Mouse (Mus musculus): ENCODE measurements at regions not wholly inside any gene's neighbourhood (a gene's known extent, or its start where the extent isn't known, plus 50 kb on each side); places are given as distances from the start of the nearest gene placed in this dataset.

DNA sequence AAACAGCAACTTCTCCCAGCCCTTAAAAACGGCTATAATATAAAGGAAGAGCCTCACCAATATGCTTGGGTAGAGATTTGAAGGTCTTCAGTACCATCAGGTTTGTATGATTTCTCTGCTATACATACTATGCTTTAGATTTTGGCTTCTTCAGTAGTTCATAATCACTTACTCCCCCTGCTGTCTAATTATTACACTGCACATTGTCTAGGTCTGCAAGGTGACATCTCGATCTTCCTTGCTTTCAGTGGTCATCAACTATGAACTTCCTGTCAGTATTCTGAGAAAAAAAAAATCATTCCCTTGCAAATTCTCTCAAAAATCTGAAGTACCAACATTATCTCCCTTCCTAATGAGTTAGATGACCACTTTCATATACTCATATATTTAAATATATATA lies 225.4 kb upstream of the Galnt5 start:
- no peak for DNase-seq (ENCODE audit: low spot score)

DNA sequence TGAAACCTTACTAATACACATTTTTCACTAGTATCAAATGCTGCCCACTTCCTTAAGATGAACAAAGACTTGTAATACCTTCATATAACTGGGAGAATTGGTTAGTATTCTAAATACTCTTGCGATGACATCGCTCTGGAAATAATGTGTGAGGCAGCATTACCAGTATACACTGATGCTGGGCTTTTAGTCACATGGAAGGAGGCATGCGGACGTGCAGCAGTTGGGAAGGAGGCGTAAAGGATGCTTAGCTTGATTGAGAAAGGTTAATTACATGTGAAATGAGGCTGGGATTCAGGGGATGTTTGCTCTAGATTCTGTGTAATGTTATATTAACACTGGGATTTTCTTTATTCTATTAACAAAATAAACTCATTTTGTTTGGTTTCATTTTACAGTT lies 221.5 kb upstream of the Galnt5 start:
- DNase-seq (ENCODE audit: low spot score): no peak

DNA sequence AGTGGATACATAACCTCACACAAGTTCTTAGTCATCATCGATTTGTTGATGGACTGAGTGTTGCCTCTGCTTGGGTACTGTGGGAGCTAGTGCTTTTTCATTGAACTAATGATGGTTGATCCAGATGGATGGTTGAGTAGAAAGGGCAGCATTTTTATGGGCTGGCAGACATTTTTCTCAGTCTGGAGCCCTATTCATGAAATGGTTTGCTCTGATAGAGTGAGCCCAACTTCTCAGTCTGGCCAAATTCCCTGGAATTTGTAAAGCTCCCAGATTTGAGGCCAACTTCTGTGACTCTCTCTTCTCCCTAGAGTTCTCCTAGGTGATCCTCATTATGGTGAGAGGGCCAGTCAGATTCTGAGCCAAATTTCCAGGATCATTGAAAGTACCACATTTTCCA lies 216.8 kb upstream of the Galnt5 start:
- no peak for DNase-seq (ENCODE audit: low spot score)

DNA sequence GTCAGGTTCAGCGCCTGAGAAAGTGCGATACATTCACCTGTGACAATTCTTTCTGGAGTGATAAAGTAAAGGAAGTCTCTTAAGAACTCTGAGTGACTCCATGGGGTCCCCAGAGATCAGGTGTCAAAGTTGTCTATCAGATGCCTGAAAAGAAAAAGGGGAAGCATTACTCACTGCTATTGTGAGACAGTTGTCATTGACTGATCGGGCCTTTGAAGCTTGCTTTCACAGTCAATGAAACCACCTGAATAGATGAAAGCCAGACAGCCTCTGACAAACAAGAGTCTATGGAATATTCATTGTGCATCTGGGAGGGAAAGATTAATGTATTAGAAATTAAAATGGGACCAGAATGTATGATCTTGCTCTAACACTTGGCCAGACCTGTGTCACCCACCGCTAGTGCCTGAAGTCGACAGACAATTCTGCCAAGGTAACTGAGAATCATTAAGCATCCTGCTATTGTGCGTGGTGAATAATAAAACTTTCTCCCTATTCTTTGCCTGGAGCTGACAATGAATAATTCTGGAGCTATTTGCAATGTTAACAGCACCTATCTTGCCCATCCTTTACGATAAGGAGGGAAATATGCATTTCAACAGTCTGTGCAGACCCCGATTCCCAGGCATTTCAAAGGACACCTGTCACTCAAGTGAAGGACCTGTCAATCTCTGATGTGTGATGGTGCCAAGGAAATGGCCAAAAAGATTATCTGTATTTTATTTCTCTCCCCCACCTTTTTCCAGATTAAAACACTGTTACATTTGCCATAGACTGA lies 204.0 kb upstream of the Galnt5 start:
- no peak for DNase-seq (ENCODE audit: low spot score)

DNA sequence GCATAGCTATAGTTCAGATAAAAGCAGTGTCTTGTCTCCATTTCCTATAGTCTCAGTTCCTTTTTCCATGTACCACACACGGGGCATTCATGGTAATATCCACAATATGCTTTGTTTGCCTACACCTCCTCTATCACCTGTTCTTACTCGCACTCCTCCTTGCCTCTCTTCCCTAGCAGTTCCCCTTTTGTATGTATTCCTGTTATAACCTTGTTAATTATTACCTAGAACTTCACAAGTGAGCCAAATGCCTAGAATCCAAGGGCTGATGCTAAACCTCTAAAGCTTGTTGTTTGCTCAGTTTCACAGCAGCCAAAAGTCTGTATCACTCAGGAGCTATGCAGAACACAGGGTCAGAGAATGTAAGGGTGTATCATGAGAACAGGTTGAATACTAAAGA lies 198.4 kb upstream of the Galnt5 start:
- no peak for DNase-seq (ENCODE audit: low spot score)

DNA sequence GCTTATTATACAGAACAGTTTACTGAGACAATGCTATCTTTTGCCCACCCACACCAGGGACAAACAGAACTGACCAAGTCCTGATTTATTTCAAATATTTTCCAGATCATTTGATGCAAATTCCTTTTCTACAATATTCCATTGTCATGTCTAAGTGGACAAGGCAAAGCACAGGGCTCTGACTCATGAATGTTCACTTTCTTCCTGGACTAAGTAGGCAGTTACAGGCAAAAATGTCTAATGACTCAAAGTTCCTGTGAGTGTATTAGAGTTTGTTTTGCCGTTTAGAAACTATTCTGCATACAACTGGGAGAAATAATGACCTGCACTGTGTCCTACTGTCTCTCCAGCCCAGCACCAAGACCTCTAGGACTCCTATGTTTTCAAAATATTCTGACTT lies 189.8 kb upstream of the Galnt5 start:
- no peak for DNase-seq (ENCODE audit: low spot score)

DNA sequence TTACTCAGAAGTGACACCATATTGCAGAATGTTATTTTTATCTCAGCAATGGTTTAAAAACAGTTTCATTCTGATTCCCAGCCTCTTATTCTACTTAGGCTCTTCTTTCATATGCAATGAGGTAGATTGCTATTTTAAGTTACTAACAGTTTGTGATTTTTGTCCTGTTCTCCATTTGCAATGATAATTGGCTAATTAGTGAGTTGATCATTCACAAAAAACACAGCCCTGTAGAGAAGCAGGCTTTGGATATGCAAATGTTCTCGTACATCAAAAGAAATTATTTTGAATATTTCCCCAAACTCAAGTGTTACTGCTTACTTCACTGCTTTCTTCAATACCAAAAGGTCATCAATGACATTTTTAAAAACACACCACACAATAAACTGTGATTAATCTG lies 184.7 kb upstream of the Galnt5 start:
- DNase-seq (ENCODE audit: low spot score): no peak

DNA sequence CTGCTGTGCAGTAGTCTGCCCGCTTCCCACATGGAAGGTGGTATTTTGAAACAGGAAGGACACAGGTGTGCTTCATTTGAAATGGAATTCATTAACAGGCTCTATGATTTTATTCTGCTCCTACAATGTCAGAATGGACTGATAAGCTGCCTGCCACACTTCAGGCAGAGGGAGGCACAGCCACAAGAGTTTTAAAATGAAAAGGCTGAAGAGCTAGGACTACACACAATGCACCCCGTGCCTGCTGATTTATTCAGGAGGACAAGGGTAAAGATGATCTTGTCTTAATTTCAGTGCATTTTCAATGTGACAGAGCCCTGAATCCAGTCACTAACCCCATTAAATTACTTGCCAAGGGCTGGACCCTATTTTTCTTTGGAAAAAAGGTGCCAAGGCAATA lies 177.3 kb upstream of the Galnt5 start:
- no peak for DNase-seq (ENCODE audit: low spot score)

DNA sequence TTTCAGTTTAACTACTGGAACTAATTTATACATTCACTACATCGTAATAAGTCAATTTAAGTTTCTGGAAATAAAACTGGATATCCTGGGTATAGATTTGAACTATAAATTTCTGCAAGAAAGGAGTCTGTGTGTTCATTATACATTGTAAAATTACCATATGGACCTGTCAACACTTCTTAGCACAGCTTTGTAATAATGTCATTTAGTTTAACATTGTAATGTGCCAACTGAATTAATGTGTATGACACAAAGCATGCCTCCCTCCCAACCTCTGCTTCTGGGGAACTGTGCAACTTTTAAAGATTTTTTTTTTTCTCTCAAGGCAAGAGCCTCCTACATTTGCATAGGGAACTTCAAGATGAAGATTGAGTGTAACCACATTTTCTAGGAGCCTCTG lies 176.8 kb upstream of the Galnt5 start:
- DNase-seq (ENCODE audit: low spot score): no peak

DNA sequence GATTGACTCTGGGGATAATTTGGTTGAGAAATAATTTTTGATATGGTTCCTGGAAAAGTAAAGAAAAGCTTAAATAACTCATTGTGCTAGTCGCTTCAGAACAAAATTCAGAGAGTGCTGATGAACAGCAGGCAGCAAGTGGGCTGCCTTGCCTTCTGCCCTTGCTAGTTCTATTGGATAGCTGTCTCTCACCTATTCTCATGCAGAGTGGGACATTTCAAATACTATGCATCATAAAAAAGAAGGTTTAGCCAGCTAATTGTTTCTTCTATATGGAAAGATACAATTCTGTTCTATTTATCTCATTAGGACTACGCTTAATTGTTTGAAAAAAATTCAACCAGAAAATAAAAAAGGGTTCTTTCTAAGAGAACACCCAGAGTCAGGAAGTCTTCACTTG lies 169.4 kb upstream of the Galnt5 start:
- DNase-seq (ENCODE audit: low spot score): no peak

DNA sequence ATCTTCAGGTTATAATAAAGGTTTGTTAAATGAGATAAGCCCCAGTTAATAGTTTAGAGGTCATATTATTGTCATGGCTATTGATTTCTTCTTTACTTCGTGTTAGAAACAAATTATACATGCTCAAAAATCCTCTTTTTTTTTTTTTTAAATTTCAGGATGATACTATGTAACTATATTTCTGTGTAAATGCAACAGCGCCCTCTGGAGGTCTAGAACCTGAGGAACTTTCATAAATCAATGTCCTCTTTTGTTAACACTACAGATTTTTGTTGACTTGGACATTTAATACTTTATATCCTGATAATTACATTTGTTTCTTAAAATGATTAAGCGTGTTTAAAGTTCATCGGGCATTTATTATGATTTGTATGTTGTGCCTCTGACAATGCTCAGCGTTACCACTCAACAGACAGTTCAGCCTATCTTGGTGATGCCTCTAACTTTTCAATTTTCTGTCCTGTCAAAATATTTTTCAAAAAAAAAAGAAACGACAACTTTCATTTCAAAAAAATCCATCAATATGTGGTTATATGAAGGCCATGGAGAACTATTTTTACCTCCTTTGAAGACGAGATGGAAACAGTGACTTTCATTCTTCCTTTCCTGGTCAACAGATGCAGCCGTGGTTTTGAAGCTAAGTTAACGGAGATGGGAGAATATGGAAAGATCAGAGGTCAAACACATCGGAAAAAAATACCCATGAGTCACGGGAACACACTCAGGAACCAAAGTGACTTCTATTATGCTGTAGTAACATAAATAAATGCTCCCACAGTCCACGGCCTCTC lies 164.9 kb upstream of the Galnt5 start:
- peak; percentile 23 for DNase-seq (ENCODE audit: low spot score)

DNA sequence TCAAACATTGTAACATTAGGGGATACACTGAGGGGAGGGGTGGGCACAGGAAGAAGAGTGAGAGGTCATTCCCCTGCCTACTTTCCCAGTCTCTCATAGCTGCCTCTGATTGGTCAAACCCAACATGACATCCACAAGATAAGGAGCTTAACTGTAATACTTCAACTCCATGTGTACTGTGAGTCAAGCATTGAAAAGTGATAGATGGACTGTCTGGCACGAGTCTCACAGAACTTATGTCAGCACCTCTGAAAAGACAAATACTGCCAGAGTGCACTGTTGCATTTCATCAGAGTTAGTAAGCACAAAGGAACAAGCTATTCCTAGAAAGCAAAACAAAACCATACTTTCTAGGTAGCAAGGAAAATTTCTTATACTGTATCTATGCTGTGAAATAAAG lies 152.5 kb upstream of the Galnt5 start:
- DNase-seq (ENCODE audit: low spot score): no peak

DNA sequence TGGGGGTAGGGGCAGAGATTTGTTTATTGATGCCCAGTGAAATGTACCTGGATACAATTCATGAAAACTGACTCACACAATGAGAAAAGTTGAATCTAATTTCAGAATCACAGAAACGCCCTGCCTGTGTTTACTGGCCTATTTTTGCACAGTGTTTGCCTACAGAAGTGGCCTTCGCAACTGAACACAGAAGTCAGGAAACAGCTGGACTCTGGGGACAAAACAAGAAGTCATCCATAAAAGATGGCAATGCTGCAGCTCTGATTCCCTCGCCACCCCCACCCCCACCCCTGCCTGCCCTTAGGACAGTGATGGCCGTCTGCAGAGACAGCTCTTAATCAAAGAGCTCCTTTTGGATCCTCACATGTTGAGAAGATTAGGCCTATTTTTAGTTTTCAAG lies 150.0 kb upstream of the Galnt5 start:
- DNase-seq (ENCODE audit: low spot score): no peak

DNA sequence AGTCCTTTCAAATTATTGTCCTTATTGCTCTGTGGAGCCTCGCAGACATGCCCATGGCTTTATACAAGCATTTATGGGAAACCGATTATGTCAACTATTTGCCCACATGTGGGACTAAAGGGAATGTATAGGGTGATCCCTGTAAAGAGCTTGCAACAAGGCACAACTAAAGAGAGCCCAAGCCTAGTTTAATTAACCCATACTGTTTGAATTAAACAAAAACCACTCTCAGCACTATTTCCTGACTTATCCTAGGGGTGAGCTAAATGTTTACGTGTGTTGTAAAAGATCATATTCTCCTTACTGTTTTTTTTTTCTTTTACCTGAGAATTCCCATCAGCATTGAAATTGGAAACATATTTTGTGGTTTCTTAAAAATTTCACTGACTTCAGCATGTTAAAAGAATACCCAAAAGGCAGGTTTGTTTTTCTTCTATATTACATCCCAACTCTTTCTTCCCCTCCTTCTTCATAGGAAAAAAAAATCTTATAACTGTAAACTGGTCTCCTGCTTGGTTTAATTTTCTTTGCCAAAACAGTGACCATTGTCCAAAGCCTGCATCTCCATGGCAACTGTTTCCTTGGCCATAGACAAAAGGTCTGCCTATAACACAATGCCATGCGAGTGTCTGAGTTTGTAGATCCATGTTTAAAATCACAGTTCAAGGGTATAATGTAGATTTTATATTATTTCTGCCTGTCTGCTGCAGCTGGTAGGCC lies 148.2 kb upstream of the Galnt5 start:
- no peak for DNase-seq (ENCODE audit: low spot score)

DNA sequence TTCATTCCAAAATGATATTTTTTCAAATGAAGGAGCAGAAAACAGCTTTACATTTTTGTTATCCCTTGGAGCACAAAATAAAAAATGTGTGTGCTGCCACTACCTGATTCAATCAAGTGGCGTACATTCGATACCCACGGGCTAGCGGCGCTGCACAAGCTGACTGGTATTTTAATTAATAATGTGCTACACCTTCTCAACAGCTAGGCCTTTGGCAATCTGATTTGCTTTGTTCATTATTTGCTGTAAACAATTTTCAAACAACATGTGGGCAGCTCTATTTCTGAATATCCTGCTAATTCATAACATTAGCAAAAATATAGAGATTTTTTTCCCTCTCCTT lies 147.7 kb upstream of the Galnt5 start:
- DNase-seq (ENCODE audit: low spot score): no peak

DNA sequence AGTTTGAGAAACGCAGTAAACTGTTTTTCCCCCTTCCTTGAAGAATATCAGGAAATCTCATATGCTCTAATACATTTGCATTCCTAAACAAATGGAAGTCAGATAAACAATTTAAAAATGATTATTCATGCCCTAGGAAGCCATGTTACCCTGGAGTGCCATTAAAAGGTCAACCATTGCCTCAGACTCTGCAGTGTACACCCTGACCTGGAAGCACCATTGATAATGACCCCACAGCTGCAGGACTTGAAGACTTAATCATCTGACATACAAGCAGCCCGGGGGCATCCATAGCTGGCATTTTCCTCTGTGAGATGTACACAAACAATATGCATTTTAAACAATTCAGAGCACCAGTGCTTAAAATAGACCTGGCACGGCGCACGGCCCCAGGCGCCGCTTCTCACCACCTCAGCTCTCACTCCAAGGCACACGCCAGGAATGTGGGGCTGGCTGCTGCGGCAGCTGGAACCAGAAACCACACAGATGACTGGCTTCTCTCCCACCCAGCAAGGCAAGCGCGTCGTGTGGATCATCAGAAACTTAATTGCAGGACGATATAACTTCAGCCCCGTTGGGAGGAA lies 141.1 kb upstream of the Galnt5 start:
- no peak for DNase-seq (ENCODE audit: low spot score)

DNA sequence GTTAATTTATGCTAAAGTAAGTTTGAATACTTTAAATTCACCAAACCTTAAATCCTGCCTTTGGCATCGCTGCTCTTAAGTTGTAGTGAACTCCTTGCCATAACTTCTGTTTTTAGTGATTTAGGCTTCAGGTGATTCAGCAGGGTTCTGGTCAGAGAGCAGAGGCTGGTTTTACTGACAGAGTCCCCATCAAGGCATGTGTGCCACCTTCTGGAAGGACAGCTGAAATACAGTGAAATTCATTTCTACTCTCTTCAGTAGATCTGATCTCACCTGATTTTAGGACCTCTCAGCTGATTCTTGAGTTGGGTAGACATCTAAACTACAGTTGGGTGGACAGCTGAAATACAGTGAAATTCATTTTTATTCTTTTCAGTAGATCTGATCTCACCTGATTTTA lies 132.4 kb upstream of the Galnt5 start:
- no peak for DNase-seq (ENCODE audit: low spot score)

DNA sequence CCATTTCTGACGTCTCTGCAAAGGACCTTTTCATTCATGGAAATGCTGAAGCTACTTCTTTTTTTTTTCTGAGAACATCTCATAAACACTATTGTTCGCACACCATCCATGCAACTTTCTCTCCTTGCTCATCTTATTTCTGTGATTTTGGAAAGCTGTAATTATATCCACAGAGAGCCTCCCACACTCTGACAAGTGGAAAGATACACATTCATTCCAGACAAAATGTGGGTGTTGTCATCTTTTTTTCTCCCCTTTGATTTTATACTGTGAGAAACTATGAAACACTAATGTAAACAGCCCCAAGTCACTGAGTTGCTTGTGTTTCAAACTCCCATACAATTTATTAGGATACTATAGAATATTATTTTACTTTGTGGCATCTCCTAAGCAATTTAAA lies 129.6 kb upstream of the Galnt5 start:
- no peak for DNase-seq (ENCODE audit: low spot score)

DNA sequence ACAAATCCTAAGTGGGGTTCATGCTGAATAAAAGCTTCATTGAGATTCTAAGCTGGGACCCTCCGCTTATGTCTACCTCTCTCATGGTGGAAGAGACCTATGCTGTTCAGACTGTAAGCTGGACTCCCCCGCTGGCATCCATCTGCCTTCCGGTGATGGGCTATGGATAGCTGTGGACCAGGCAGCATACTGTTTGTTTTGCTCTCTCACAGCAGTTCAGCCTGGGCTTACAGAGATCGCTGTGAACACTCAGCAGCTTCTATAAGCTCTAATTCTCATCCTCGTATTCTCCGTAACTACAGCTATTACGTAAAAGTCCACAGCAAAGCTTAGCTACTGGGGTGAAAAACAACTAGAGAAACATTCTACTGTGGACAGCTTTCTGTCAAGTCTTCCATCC lies 97.5 kb upstream of the Galnt5 start:
- no peak for DNase-seq (ENCODE audit: low spot score)

DNA sequence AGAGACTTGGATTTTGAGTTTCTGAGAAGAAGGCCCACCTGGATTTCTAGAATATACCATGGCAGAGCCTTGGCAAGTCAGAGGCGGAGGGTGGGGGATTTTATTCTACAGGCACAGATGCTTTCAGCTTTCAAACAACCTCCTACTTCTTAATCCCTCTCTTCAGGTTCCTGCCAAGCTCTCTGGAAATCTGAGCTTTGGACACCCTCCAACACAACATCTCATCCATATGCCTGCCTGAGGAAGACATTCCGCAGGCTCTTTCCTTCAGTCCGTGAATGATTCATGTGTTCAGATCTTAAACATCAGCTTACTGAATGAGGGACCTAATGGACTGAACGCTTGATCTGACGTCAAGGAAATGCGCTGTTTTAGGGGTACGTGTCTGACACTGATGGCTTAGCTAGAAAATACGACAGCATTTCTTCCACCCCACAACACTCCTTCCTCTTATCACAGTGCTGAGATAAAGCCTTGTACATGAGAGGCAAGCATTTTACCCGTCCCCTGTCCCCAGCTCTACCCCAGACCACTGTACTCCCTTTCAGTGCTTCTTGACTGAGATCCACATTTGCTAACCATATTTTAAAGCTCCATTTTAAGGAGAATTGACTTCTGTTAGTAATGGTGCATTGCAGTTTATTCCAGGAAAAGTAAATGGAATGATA lies 97.0 kb upstream of the Galnt5 start:
- DNase-seq (ENCODE audit: low spot score): peak; percentile 39

DNA sequence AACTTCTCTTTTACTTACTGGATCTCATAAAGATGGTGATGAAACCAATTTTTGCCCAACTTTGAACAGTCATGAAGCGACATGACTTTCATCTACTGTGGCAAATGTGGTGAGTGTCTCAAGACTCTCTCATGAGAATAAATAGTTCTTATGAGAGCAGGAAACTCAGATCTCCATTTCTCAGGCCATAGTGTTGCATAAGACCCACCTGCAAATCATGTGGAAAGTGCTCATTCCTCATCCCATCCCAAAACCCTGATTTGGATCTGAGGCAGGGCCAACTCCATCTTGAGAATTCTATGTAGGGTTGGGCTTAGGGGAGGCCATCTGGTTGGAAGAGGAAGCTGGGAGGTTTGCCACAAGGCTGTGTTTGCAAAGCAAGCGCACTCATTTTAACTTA lies 92.5 kb upstream of the Galnt5 start:
- DNase-seq (ENCODE audit: low spot score): no peak

DNA sequence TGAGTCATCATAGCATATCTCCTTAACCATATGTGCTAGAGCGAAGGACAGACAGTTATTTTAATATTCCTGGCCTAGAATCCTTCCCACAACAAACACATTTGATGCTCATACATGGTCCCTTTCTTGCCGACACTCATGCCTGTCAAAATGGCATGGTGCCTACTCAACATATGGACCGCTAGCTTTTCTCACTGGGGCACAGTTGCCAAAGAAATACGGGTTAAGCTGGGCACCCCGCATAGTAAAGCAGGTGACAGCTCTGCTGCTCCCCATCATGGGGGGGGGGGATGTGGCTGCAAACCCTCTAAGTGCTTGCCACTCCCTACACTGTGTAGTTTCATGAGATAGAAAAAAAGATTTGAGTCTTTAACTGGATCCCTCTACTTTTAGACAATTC lies 90.7 kb upstream of the Galnt5 start:
- DNase-seq (ENCODE audit: low spot score): no peak

All from left cerebral cortex, adult 11 months (tissue).